Mouse (Mus musculus): Measurements from ENCODE around the gene Rabac1.

DNA sequence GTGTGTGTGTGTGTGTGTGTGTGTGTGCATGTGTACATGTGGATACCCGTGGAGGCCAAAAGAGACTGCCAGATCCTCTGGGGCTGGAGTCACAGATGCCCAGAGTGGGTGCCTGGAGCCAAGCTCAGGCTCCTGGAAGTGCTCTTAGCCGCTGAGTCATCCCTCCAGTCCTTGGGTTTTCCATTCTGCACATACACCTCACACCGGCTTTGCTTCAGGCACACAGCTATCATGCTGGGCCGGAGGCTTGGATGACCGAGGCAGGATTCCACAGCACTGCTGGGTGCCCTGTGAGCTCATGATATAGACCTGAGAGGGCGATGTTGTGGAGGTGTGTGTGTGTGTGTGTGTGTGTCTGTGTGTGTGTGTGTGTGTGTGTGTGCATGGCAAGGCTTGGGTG, 4.1 kb downstream of the Rabac1 start:
- TF ChIP-seq CTCF (IDR thresholded peaks at IDR 0.05; ENCODE audit: low read depth, low read length): no peak
- no peak for TF ChIP-seq POLR2A (IDR thresholded peaks at IDR 0.05; ENCODE audit: borderline replicate concordance, low read depth, low read length)

All from bone marrow macrophage, adult 2 months (primary cell).